Mouse (Mus musculus): ENCODE measurements around the gene Uchl4. TPM values are rescaled to one million over a fixed set of nuclear protein-coding genes. Genes with fewer than 3 reads are reported as not detected.
"Not testable (repeated sequence)": the region's sequence is repeated elsewhere in the genome, so short reads cannot be mapped to it uniquely, and the experiment has no call there.

Gene Uchl4
- 1.1 and 1.4 TPM in 2 replicates for total RNA-seq (2017)

DNA sequence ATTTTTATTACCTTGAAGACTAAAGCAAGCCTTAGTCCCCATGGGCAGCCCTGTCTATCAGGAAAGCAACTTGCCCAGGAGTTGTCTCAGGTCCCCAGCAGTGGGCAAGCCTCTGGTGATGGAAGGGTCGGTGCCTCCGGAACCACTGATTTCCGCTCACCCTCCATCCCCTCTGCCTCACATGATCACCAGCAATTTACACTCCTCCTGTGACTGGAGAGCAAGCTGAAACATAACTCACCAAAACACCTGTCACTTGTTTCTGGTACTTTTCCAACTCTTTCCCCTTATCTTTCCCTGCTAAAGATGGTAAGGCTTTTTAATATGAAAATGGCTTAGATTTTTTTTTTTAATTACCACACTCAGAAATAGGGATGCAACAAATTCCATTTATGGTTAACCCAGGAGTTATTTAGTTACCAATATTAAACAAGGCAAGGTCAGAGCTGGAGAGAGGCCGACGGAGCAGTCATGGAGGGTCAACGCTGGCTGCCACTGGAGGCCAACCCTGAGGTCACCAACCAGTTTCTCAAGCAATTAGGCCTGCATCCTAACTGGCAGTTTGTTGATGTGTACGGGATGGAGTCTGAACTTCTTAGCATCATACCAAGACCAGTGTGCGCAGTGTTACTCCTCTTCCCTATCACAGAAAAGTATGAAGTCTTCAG lies at the start of gene Uchl4:
TSS of gene Uchl4 (plus strand) at position 434 of the 668 bp plus-strand sequence.
- no peak for ATAC-seq (ENCODE audit: extremely low read depth, insufficient number of reproducible peaks, low FRiP score, poor library complexity, severe bottlenecking)

DNA sequence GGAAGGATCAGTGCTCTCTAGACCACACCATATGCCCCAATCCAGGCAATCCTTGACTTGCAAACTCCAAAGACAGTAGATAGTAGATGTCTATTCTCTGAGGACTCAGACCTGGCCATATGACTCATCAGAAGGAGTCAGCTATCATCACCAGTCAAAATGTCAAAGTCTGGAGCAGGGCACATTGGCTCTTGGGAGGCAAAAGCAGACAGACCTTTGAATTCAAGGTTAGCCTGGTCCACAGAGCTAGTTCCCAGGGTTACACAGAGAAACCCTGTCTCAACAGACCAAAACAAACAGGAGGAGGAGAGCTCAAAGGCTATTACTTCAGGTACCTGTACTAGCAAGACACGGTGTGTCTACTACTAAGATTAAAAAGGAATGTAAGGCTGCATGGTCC lies 41.1 kb upstream of the Uchl4 start:
- no peak for ATAC-seq (ENCODE audit: extremely low read depth, insufficient number of reproducible peaks, low FRiP score, poor library complexity, severe bottlenecking)

GRCm38 (mm10) chr9:64195554-64195953 lies 39.4 kb upstream of the Uchl4 start:
- ATAC-seq (ENCODE audit: extremely low read depth, insufficient number of reproducible peaks, low FRiP score, poor library complexity, severe bottlenecking): no peak

- no peak for ATAC-seq (ENCODE audit: extremely low read depth, insufficient number of reproducible peaks, low FRiP score, poor library complexity, severe bottlenecking)
Measured at GRCm38 (mm10) chr9:64197524-64197923, 37.5 kb upstream of the Uchl4 start.

DNA sequence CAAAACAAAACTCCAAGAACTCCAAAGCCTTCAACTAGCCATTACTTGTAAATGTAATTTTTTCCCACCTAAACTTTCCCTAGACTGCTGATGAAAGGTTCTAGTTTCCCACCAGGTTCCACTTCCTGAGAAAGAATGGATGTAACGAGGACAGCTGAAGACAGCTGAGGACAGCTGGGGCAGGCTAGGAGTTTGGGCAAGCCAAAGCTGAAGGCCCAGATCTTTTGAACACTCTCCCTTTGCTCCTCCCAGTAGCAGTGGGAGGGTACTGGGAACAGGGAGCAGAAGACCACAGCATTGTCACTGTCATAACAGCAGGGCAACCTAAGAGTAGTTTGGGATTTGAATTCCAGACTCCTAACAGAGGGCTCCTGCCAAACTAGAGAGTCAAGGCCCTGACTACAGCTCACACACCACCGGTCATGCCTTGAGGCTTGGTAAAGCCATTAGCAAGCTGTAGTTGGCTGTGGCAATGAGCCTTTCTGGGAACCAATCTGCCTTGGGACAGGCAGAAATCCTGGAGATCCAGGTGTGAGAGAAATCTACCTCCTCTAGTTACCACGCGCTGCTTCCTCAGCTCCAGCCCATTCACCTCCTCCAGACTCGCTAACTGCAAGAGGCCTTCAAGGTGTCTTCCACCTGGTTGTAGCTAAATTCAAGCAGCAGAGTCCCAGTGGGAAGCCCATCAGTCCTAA lies 36.8 kb upstream of the Uchl4 start:
- no peak for ATAC-seq (ENCODE audit: extremely low read depth, insufficient number of reproducible peaks, low FRiP score, poor library complexity, severe bottlenecking)

DNA sequence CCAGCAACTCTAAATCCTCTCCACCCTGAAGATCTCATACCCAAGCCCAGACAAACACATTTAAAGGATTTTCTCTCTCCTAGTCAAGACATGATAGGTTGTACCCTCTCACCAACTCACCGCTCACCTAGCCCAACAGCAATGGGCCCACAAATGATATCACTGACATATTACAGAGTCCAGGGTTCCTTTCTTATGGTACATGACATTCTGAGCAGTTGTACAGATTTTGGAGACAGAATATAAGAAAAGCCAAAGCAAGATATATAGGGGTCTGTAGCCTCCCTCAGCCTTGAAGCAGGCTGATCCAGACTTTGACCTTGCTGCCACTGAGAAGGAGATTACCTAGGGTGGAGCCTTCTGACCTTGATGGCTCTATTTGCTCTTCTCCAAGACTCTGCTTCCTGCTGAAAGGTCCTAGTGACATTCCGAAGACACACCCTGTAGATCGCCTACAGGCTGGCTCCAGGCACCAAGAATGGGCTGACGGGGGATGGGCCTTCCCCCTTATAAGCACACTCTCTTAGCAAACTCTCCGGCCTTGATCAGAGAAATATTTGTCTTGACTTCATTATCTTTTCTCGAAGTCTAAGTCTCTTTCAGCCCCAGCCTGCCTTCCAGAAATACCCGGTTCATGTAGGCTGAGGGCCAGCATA lies 36.1 kb upstream of the Uchl4 start:
- not testable (repeated sequence) for ATAC-seq (ENCODE audit: extremely low read depth, insufficient number of reproducible peaks, low FRiP score, poor library complexity, severe bottlenecking)

DNA sequence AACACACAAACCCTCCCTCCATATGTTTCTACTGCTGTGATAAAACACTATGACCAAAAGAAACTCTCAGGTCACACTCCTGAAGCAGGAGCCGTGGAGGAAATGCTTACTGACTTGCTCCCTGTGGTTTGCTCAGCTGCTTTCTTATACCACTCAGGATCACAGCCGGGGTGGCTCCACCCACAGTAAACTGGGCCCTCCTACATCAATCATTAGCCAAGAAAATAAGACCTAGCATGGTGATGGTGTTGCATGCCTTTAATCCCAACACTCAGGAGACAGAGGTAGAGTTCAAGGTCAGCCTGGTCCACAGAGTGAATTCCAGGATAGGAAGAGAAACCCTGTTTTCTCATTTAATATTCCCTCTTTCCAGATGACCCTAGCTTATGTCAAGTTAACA lies 35.1 kb upstream of the Uchl4 start:
- no peak for ATAC-seq (ENCODE audit: extremely low read depth, insufficient number of reproducible peaks, low FRiP score, poor library complexity, severe bottlenecking)

GRCm38 (mm10) chr9:64202331-64202730 lies 32.7 kb upstream of the Uchl4 start:
- ATAC-seq (ENCODE audit: extremely low read depth, insufficient number of reproducible peaks, low FRiP score, poor library complexity, severe bottlenecking): no peak

GRCm38 (mm10) chr9:64202866-64203265 lies 32.1 kb upstream of the Uchl4 start:
- no peak for ATAC-seq (ENCODE audit: extremely low read depth, insufficient number of reproducible peaks, low FRiP score, poor library complexity, severe bottlenecking)

- no peak for ATAC-seq (ENCODE audit: extremely low read depth, insufficient number of reproducible peaks, low FRiP score, poor library complexity, severe bottlenecking)
Measured at GRCm38 (mm10) chr9:64207509-64208084, 27.4 kb upstream of the Uchl4 start.

DNA sequence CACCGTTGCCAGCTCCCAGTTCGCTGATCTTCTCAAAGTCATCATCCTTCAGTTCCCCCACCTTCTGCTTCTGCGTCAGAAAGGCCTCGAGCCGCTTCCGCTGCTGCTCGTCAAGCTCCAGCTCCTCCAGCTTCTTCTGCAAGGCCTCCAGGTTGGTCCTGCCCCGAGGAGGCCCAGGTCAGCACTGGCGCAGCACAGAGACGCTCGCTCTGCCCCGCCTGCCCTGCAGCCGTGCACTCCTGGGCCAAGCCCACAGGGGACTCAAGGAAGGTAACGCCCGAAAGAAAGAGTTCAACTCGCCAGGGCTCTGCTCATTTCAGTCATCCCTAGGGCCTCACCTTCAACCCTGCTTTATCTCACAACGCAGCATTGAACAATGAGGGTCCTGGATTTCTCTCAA lies 20.5 kb upstream of the Uchl4 start:
- ATAC-seq (ENCODE audit: extremely low read depth, insufficient number of reproducible peaks, low FRiP score, poor library complexity, severe bottlenecking): no peak

DNA sequence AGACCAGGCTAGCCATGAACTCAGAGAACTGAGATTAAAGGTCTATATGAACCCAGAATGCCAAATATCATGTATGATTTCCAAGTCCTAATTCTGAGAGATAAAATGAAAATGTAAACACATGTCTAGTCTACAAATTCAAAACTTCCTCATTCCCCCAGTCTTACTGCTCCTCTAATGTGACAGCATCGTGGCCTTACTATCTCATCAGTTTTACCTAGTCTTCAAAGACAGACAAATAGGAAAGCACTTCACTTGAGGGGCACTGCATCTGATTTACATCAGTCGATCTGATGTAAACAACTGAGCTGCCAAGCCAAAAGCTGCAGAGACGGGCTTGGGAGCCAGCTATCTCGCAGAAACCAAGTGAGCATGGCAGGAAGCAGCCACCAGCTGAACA lies 18.9 kb upstream of the Uchl4 start:
- no peak for ATAC-seq (ENCODE audit: extremely low read depth, insufficient number of reproducible peaks, low FRiP score, poor library complexity, severe bottlenecking)

DNA sequence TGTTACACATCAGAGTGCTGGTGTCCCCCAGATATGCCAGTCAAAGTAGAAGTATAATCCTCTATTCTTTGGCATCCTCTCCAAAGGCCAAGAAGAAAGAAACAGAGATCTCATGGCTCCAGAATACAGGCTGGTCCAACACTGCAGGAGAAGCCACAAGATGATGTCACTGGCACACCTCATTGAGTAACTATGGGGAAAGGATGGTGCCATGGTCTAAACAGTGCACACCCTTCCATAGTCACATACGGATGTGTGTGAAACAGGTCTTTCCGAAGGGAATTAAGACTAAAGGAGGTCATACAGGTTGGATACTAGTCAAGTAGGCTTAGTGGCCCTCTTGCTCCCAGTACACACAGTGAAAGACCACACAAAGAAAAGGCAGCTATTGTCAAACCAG lies 18.4 kb upstream of the Uchl4 start:
- ATAC-seq (ENCODE audit: extremely low read depth, insufficient number of reproducible peaks, low FRiP score, poor library complexity, severe bottlenecking): 0 out of 2 replicates have a peak, but pooled peaks have one; percentile 9

DNA sequence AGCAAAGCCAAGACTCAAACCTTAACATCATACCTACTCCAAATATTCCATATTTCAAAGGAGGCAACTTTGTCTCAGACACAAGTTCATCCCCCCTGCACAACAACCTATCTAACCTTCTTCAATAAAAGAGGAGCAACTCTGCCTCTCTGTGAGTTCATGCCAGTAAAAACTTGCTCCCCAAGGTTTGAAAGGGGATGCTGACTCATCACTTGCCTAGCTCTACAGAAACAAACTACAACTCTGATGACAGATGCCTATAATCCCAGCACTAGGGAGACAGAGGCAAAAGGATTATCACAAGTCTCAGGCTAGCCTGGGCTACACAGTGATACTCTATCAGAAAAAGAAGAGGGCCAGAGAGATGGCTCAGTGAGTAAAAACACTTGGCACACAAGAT lies 17.1 kb upstream of the Uchl4 start:
- no peak for ATAC-seq (ENCODE audit: extremely low read depth, insufficient number of reproducible peaks, low FRiP score, poor library complexity, severe bottlenecking)

GRCm38 (mm10) chr9:64219305-64219704 lies 15.7 kb upstream of the Uchl4 start:
- ATAC-seq (ENCODE audit: extremely low read depth, insufficient number of reproducible peaks, low FRiP score, poor library complexity, severe bottlenecking): no peak

DNA sequence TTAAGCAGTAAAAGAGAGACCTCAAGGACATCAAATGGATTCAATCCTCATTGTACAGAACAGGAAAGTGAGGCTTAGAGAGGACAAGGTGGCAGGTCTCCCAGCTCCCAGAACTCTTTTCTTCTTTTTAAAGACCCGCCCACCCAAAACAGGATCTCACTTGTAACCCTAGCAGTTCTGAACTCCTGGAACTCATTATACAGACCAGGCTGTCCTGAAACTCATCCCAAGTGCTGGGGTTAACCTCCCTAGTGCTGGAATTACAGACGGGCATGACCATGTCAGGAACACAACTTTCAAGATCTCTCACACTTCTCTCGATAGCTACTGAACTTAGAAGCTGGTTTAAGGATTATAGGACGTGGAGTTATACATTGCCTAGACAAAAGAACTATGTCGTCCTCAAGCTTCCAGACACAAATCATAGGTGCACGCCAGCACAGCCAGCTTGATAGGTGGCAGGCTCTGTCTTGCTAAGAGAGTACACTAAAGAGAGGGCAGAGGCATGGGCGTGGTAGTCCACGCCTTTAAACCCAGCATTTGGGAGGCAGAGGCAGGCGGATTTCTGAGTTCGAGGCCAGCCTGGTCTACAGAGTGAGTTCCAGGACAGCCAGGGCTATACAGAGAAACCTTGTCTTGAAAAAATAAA lies 15.1 kb upstream of the Uchl4 start:
- no peak for ATAC-seq (ENCODE audit: extremely low read depth, insufficient number of reproducible peaks, low FRiP score, poor library complexity, severe bottlenecking)

GRCm38 (mm10) chr9:64220603-64221002 lies 14.4 kb upstream of the Uchl4 start:
- ATAC-seq (ENCODE audit: extremely low read depth, insufficient number of reproducible peaks, low FRiP score, poor library complexity, severe bottlenecking): no peak

- ATAC-seq (ENCODE audit: extremely low read depth, insufficient number of reproducible peaks, low FRiP score, poor library complexity, severe bottlenecking): no peak
Measured at GRCm38 (mm10) chr9:64221480-64221879, 13.5 kb upstream of the Uchl4 start.

GRCm38 (mm10) chr9:64222098-64222497 lies 12.9 kb upstream of the Uchl4 start:
- no peak for ATAC-seq (ENCODE audit: extremely low read depth, insufficient number of reproducible peaks, low FRiP score, poor library complexity, severe bottlenecking)

Data from neutrophil, adult 5-6 weeks (primary cell).